Mouse (Mus musculus) c-Kit-positive CD71-positive TER-119-positive erythroid progenitor cells, embryonic 14.5 days (primary cell): ENCODE data around the gene Gsk3a.
A peak's percentile ranks its signal among the peaks of the same experiment; 100 is the strongest.

Experiments used
- DNase-seq: peaks from one replicate; pipeline ENCODE4 v3.0.0-alpha.2; 2013; ENCODE audit warnings: low spot score

The Gsk3a gene

DNA sequence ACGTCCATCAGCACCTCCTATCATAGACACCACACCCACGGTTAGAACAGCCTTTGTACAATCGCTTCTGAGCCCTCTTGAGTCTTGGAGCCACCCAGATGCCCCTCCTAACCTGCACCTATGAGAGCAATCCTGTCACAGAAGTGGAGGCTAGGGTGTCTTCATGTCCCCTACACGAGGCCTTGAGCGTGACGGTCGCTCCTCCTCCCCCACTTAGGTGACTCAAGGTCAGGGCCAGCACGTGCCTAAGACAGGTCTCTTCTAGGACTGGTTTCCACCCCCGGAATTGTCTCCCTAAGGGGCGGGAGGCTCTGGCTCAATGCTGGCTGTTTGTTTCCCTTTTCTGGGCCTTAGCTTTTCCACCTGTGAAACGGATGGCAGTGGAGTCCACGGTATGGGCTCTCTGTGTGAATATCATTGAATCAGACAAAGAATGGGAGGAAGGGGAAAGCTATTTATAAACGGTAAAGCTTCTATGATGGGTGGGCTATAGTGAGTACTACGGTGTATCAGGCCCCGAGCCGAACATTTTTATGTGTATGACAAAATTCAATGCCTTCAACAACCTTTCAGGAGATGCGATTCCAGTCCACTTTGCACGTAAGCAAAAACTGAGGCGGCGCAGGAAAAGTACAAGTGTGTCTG, 17.1 kb downstream of the Gsk3a start, which contains the start of gene Dedd2:
Dedd2 (minus strand) TSS at position 159 of the 645 bp plus-strand sequence.
- DNase-seq: peak; percentile 73

DNA sequence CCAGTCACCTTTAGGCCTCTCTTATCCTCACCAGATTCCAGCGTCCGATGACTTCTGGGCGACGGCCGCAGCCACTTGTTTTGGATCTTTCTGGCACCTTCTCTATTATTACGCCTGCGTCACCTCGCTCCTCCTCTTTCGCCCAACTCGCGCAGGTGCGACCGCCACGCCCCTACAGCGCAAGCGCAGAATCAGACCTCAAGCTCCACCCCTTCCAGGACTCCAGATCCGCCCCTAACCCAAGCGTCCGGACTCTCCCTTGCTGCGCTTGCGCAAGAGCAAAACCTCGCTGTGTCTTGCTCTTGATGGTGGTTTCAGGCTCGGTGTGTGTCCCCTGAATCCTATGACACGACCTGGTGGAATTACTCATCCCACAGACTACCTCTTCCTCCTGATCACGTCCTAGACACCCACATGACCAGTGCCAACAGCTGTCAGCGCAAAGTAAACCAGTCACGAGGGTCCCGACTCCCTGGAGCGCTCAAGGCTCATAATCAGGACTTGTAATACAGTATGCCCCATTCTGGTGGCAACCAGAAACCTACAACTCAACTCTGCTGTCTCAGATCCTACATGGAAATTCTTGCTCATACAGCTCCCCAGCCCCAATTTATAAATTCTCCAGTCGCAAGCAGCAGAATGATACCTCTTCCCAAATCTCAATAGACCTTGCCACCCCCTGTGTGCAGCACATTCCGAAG, 17.7 kb downstream of the Gsk3a start:
- DNase-seq: peak; percentile 97

DNA sequence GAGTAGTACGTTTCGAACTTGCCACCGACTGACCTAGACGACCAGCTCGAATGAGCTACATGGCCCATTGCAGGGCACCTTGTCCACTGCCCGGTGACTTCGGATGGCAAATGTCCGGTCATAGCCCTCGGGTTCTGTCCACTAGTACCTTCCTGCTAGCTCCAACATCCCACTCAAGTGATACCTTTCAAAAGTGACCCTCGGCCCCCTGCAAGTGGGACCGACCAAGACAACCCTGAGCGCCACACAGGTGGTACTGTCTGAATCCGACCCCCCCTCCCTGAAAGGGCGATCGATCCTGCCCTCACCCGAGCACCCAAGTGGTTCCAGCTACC, 18.3 kb downstream of the Gsk3a start:
- DNase-seq: no peak

DNA sequence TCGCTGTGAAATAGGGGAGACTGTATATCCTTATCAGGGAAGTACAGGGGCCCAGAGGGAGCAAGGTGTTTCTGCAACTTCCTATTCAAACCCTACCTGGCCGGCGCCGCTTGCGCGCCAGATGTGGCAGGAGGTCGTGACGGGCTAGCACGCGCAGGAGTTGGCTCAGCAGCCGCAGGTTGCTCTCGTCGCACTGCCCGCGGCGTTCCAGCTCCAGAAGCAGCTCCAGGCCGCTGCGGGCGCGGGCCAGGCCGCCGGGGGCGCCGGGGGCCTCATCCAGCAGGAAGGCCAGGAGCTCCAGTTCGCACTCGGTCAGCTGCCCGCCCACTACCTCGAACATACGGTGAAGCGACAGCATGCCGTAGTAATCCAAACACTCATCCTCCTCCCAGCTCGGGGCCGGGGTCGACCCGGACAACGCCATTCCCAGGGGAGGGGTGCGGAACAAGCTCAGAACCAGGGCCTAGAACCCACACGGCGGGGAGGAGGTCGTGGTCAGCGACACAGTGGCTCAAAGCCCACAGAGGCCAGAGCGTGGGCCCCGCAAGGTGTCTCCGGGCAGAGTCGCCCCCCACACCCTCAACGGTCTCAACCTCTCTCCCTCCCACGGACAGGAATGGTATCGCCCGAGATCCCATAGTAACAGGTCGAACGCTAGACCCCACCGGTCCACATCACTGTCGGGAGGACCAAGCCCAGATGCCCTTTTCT, 18.8 kb downstream of the Gsk3a start:
- peak; percentile 64 for DNase-seq

DNA sequence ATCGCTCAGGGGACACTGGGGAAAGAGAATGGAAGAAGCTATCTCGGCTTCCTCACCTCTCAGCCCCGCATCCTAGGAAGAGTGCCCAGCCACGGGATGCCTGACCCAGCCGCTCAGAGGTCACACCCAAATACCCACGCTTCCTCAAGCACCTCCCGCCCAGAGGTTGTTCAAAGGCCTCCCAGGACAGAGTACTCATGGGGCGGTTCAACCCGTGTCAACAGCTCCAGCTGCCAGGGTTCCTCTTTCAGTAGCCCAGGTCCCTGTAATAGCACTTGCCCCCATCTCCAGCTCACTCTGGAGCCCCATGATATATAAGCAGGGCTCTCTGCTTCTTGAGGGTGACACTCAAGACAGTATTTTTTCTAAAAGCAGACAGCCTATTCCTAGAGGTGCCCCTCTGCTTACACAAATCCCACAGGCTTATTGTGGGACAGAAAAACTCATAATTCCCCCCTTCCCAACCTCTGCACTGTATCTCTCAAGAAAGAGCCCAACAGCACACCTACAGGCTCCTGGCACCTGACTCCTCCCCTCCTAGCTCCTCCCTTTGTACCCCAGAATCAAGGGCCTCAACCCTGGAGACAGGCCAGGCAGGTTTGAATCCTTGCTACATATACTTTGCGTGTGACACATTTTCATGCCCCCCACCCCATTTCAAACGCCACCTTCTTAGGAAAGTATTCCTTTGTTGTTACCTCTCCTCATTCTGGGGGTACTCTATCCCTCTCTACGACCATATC, 19.8 kb downstream of the Gsk3a start:
- DNase-seq: peak; percentile 37

DNA sequence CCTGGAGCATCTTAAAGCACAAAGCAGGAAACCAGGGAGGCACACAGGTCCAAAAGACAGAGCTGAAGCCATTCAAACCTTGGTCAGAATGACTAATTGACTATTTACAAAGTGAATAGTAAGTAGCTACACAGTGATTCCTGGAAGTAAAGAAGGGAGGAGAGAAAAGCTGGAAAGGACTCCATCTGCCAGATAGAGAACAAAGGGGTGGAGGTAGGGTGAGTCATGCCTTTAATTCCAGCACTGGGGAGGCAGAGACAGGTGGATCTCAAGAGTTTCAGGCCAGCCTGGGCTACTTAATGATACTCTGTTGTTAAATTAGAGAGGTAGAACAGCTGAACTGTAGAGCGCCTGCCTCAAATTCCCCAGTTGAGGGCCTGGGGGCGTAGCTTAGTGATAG, 23.5 kb downstream of the Gsk3a start:
- no peak for DNase-seq

DNA sequence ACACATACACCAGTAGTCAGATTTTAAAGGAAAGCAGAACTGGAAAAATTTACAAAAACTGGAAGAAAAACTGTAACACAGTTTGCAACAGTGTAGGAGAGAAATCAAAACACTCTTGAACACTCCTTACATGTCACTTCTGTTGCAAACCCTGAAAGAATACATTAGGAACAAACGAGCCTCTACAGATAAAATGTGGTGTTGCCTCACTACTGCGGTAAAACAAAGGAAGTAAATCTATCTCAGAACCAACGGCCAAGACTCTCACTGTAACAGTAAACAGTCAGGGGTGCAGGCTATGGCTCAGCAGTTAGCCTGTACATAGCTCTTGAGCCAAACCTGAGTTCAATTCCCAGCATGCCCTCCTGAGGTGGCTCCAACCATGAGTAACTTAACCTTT, 24.6 kb downstream of the Gsk3a start:
- no peak for DNase-seq

DNA sequence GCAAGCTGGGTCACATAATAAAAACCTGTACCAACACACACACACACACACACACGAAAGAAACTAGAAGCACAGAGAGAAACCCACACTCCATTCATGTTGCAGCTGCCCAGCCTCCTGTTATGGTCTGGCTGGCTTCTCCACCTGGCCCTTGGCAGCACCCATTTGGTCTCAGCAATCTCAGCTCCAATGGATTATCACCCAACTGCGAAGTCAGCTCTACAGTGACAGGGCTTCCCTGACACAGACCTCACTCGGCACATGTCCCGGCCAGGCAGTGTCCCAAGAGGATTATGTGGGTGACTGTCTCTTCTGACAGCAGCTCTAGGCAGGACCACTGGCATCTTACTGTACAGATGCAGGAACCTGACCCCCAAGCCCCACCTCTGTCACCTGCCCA, 27.2 kb downstream of the Gsk3a start:
- no peak for DNase-seq

DNA sequence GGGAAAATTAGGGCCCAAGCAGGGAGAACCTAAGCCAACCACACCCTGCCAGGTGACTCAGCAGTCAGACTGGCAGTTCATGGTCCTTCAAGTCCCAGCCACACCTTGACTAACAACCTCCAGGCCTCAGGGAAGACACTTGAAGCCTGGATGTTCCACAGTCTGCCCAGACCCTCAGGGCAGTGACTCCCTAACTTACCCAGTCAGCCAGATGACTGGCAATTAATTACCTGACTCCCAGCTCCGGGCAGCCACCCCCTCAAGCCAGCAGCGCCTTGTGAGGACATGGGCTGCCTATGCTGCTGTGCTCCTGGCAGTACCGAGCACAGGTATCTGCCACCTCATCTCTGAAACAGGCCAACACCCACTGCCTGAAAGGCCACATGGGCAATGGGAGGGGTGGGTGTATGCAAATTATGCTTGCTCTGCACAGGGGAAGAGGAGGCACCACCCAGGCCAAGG, 28.5 kb downstream of the Gsk3a start:
- peak; percentile 66 for DNase-seq

DNA sequence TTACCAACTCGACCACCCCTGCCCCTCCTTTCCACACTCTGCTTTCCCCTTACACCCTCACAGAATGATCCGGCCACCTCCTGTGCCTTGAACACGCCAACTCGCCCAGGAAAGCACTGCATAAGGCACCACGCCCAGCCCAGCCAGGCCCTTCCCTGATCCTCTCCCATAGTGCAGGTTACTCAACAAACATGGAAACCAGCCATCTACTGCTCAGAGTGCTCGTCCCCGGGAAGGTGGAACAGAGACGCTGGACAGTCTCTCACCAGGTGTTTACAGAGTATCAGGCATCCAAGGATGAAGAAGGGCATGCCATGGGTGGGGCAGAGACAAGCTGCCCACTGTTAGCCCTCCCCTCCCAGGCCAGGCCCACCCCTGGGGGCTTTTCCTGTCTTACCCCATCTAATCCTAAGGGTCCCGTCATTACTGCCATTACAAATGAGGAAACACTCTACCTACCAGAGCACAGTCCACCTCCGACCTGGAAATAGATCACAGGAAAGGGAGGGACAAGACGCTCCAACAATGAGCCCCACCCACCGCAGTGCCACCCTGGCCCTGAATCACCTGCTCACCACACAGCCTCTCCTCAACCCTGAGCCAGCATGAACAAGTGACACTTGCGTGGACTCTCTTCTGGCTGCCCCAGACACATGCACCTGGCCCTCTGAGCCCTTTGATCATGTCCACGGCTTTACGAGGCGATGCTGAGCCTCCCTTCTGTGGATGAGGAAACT, 31.4 kb downstream of the Gsk3a start:
- DNase-seq: no peak

DNA sequence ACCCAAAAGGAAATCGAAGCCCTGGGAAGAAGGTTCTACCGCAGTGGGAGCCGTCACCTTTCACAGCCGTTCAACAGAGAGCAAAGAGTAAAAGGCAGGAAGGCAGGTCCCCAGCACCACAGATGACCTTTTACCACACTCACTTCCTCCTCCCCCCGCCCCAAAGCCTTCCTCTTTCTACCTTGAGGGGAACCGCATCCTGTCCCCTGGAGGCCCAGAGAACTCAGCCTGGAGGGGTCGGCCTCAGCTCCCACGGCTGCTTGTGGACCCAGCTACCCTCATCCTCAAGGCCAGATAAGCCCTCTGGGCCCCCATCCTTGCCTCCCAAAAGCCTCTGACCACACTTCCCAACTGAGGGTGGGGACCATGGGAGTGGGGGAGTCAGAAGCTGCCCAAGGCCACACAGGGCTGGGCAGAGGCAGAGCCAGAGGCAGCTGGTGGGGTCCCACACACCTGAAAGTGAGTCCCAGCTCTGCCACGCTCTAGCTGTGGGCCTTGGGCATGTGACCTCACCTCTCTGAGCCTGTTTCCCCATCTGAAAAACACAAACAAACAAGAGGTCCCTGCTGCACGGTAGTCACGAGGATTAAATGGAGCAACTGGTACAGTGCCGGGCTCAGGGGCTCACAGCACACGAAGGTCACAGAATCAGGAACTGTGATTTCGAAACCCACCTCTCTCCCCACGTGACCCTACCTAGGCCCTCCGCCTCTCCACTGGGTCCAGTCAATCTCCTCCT, 32.1 kb downstream of the Gsk3a start:
- no peak for DNase-seq

DNA sequence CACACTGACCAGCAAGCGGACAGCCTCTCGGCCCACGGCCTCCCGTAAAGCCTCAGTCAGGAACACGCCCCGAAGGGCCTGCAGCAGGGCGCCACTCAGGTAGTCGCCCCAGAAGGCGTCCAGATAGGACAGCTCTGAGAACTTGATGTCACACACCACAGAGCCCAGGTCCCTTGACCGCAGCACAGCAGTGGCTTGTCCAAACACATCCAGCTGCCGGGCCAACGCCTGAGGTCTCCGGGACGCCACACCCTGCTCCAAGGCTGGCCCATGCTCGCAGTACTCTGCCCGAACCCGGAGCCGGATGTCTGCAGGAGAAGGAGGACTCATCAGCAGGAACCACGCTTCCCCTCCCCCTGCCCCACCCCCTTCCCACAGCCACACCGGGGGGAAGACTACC, 34.0 kb downstream of the Gsk3a start:
- DNase-seq: no peak

DNA sequence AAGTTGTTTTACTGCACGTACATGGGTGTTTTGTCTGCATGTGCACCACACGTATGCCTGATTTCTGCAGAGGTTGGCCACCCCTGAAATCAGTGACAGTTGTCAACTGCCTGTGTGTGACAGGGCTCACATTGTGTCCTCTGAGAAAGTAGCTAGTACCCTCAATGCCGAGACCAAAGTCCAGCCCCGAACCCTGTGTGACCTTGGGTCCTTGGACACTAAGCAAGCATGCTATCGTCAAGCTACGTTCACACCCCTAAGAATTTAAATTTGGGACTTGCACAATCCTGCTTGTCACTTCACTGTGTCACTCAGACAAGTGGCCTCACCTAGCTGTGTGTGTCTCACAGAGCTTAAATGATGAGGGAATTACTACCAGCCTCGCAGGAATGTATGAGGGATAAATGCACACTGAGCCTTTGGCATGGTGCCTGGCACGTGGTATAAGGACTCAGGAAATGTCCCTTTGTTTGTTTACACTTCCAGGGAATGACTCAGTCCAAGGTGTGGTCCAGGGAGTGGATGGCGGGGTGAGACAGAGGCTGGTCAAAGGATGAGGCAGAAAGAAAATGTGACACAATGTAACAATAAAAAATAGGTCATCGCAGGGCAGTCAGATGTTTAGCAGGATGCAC, 40.1 kb downstream of the Gsk3a start:
- no peak for DNase-seq

DNA sequence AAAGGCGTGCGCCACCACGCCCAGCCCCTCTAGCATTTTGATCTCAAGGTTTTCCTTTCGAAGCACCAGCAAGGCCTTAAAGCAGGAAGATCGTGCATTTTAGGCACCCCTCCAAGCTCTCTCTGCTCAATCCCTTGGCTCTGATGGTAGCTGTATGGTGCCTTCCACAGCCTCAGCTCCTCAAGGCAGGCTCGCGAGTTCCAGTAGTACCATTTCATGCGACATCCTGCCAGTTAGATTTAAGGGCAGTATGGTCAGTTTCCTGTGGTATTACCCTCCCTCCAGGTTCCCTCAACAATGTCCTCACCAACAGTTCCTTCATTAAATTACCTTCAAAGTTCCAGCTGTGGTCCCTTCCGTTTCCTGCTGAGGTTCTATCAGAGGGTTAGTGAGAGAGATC, 41.5 kb downstream of the Gsk3a start:
- no peak for DNase-seq

DNA sequence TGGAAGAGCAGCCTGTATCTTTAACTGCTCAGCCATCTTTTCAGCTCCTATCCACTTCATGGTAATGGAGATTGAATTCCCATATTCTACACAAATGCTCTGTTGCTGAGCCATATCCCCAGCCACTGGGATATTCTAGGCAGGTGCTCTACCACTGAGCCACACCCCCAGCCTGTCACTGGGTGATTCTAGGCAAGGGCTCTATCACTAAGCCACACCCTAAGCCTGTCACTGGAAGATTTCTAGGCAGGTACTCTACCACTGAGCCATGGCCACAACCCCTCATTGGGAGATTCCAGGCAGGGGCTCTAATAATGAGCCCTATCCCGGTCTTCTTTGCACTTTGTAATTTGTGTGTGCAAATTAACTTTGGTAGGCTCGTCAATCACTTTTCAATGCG, 42.5 kb downstream of the Gsk3a start:
- peak; percentile 67 for DNase-seq

DNA sequence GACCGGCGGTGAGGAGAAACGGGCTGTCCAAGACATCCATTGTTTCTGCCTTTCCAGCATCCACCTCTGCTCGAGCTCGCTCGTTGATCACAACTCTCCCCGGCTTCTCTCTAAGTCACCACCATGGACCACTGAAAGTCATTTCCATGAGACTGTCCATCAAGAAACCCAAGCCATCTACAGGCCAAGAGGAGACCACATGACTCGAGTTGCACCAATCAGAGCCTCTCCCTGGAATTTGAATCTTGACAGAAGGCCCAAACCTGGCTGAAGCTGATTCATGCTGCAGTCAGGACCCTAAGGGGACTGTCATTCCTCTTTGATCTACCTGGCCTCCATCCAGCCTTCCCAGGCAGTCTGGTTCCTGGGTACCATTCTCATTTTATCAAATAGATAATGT, 45.5 kb downstream of the Gsk3a start:
- no peak for DNase-seq

DNA sequence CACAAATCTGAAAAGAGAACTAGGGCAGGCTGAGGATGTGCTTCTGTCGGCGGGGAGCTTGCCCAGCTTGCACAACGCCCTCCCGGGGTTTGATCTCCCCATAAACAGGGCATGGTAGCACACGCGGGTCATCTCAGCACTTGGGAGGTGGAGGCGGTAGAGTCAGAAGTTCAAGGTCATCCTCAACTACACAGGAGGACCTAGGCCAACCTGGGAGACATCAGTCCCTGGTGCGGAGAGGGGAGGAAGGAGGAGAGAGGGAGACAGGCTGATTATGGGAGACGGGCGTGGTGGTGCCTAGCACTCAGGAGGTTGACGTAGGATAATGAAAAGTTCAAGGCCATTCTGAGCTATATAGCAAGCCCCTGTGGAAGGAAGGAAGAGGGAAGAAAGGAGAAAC, 46.8 kb downstream of the Gsk3a start:
- no peak for DNase-seq

DNA sequence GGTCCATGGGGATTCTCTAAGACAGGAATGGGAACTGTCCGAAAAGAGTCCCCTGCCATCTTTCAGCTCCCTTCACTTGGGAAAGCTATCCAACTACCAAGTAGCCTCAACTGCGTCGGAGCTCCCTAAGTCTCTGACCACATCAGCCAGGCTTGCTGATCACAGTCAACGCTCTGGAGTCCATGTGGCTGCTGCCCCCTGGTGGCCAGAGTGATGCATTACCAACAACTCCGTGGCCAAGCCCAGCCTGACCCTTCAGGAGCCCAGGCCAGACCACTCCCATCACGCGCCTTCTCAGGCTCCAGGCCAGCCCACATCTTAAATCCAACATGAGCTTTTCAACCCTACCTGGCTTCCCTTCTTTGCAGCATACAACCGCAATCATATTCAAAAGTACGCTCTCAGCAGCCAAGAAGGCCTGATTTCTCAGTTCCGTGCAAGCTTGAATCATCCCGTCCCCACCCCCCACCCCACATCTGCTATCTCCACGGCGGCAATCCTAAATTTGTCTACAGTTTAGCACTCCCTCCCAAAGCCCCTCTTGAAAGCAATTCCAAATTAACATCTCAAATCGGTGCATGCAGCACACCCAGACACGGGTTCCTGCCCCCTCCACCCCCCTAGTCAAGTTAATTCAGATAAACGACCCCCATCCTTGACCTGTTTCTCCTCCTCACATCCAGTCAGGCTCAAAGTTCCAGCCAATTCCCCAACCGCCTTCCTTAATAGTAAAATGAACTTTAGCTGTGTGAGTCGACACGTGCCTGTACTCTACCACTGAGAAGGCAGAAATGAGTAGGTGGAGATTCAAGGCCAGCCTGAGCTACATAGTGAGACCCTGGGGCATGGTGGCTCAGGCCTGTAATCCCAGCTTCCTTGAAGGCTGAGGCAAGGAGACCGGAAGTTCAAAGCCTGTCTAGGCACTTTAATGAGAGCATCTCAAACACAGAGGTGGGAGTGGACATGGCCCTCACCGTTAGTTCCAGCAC, 49.7 kb downstream of the Gsk3a start:
- DNase-seq: peak; percentile 78

DNA sequence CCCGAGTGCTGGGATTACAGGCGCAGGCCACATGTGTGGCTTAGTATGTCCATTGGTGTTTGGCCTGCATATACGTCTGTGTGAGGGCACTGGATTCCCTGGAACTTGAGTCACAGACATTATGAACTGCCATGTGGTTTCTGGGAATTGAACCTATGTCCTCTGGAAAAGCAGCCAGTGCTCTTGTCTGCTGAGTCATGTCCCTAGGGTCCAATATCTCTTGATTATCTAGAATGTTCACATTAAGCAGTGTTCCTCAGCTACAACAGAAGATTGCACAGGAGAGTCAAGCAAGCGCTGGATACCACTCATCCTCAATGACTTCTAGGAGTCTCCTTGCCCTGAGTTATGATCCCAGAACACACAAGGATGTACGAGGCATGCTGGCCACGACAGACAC, 53.6 kb downstream of the Gsk3a start:
- DNase-seq: no peak
